Mouse (Mus musculus) hindbrain, embryonic 10.5 days (tissue): ENCODE measurements around the gene Fam13c. TPM values are rescaled to one million over a fixed set of nuclear protein-coding genes. Genes with fewer than 3 reads are reported as not detected.

Source experiments
- DNase-seq: peaks from one replicate; pipeline ENCODE4 v3.0.0-alpha.2; 2017; ENCODE audit warnings: low spot score
- H3K27ac ChIP-seq: fragments of 300-500 bp; sonication (generic); 2 replicates; pipeline ENCODE4 v1.5.1; 2016; ENCODE audit warnings: mild to moderate bottlenecking, moderate library complexity
- H3K27me3 ChIP-seq: fragments of 300-500 bp; sonication (generic); 2 replicates; pipeline ENCODE4 v1.6.1; 2016; ENCODE audit warnings: mild to moderate bottlenecking; ENCODE audit not compliant: poor library complexity, insufficient read depth, severe bottlenecking
- H3K36me3 ChIP-seq: fragments of 300-500 bp; sonication (generic); 2 replicates; pipeline ENCODE4 v1.6.1; 2016; ENCODE audit warnings: mild to moderate bottlenecking, moderate library complexity
- H3K4me1 ChIP-seq: fragments of 300-500 bp; sonication (generic); replicated peaks from 2 replicates; pipeline ENCODE4 v1.6.1; 2016; ENCODE audit warnings: mild to moderate bottlenecking
- H3K4me3 ChIP-seq: fragments of 300-500 bp; sonication (generic); 2 replicates; pipeline ENCODE4 v1.5.1; 2016; ENCODE audit warnings: mild to moderate bottlenecking, moderate library complexity
- H3K9me3 ChIP-seq: fragments of 300-500 bp; sonication (generic); 2 replicates; pipeline ENCODE4 v1.6.1; 2016; ENCODE audit warnings: mild to moderate bottlenecking, moderate library complexity
- WGBS: fragments of 180-500 bp; shearing (Covaris S2); methylation state at CpG from one replicate; pipeline ENCODE4 v1.1.7; 2016; 5-methylcytosine and 5-hydroxymethylcytosine counted together
- polyA plus RNA-seq: library from polyadenylated mRNA; unstranded; fragments of >200 nt; fragmentation: Nextera tagmentation; extraction: Ambion mirVana; gene quantifications from 2 replicates; pipeline ENCODE4 v1.2.1, GENCODE M21; 2016

The Fam13c gene
- polyA plus RNA-seq, 1 experiment from 2014 or later, result 13.7 TPM

- 88% methylated on average over 4 of the region's 4 CpGs for WGBS
- Histone ChIP-seq H3K4me1 (peaks cover 18% of the 10 kb centered on the region), H3K4me3 (no peak overlapping the region), H3K27me3 (no peaks in the 10 kb centered on the region), H3K27ac (no peak overlapping the region), H3K36me3 (no peaks in the 10 kb centered on the region), H3K9me3 (no peaks in the 10 kb centered on the region)
- no peak for DNase-seq
These were observed 3.6 kb upstream of the Fam13c start for GRCm38 (mm10) chr10:70436656-70437055.

GRCm38 (mm10) chr10:70437289-70437688, 3.0 kb upstream of the Fam13c start:
- DNase-seq, result no peak
- no peaks in the 10 kb centered on the region for H3K27me3 ChIP-seq
- H3K36me3 ChIP-seq, result no peaks in the 10 kb centered on the region
- H3K4me3 ChIP-seq, result no peak overlapping the region
- H3K9me3 ChIP-seq, result no peaks in the 10 kb centered on the region
- H3K27ac ChIP-seq, result no peak overlapping the region
- WGBS, result 87% methylated on average over 5 of the region's 5 CpGs
- peaks cover 24% of the 10 kb centered on the region for H3K4me1 ChIP-seq

GRCm38 (mm10) chr10:70440639-70441461, 569 bp downstream of the Fam13c start:
- peak; percentile 74 for DNase-seq
- Histone ChIP-seq H3K27ac (peak overlapping the region; percentile 94), H3K27me3 (no peaks in the 10 kb centered on the region), H3K36me3 (no peaks in the 10 kb centered on the region), H3K9me3 (no peaks in the 10 kb centered on the region), H3K4me1 (peaks cover 47% of the 10 kb centered on the region), H3K4me3 (peak overlapping the region; percentile 70)
- WGBS, result under 1% methylated on average over 44 of the region's 44 CpGs

GRCm38 (mm10) chr10:70442156-70442555, 1.9 kb downstream of the Fam13c start:
- peak overlapping the region; percentile 70; the same call in 1 of the 2 replicates for H3K4me3 ChIP-seq
- 80% methylated on average over 2 of the region's 2 CpGs for WGBS
- no peaks in the 10 kb centered on the region for H3K36me3 ChIP-seq
- peaks cover 47% of the 10 kb centered on the region for H3K4me1 ChIP-seq
- no peak for DNase-seq
- H3K9me3 ChIP-seq, result no peaks in the 10 kb centered on the region
- H3K27me3 ChIP-seq, result no peaks in the 10 kb centered on the region
- no peak overlapping the region for H3K27ac ChIP-seq

GRCm38 (mm10) chr10:70442623-70443022, 2.3 kb downstream of the Fam13c start:
- Histone ChIP-seq H3K36me3 (no peaks in the 10 kb centered on the region), H3K9me3 (no peaks in the 10 kb centered on the region), H3K4me3 (peak overlapping the region; percentile 70; the same call in 1 of the 2 replicates), H3K27ac (no peak overlapping the region), H3K4me1 (peaks cover 47% of the 10 kb centered on the region), H3K27me3 (no peaks in the 10 kb centered on the region)
- 71% methylated on average over 5 of the region's 5 CpGs for WGBS
- no peak for DNase-seq

- 82% methylated on average over 4 of the region's 4 CpGs for WGBS
- H3K27me3 ChIP-seq, result no peaks in the 10 kb centered on the region
- no peak overlapping the region for H3K4me3 ChIP-seq
These were observed 7.5 kb downstream of the Fam13c start for GRCm38 (mm10) chr10:70447787-70448186.

GRCm38 (mm10) chr10:70449206-70449605, 8.9 kb downstream of the Fam13c start:
- peaks cover 13% of the 10 kb centered on the region; the same call in 1 of the 2 replicates for H3K4me1 ChIP-seq

More at GRCm38 (mm10) chr10:70447787-70448186, 7.5 kb downstream of the Fam13c start:
- no peak for DNase-seq
- H3K4me1 ChIP-seq, result peaks cover 23% of the 10 kb centered on the region
- no peaks in the 10 kb centered on the region for H3K9me3 ChIP-seq
- H3K36me3 ChIP-seq, result peaks cover 23% of the 10 kb centered on the region
- H3K27ac ChIP-seq, result no peak overlapping the region

GRCm38 (mm10) chr10:70455886-70456305, 15.6 kb downstream of the Fam13c start:
- Histone ChIP-seq H3K27ac (no peak overlapping the region), H3K4me3 (no peak overlapping the region), H3K4me1 (no peaks in the 10 kb centered on the region), H3K9me3 (0 out of 2 replicates have a peak, but pooled peaks cover 2% of the 10 kb centered on the region), H3K36me3 (peaks cover 48% of the 10 kb centered on the region), H3K27me3 (no peaks in the 10 kb centered on the region)
- no peak for DNase-seq
- WGBS, result 90% methylated on average over 8 of the region's 8 CpGs

More at GRCm38 (mm10) chr10:70449206-70449605, 8.9 kb downstream of the Fam13c start:
- 43% methylated on average over 8 of the region's 8 CpGs for WGBS
- H3K36me3 ChIP-seq, result peaks cover 25% of the 10 kb centered on the region
- H3K4me3 ChIP-seq, result no peak overlapping the region
- no peaks in the 10 kb centered on the region for H3K27me3 ChIP-seq
- no peak overlapping the region for H3K27ac ChIP-seq
- H3K9me3 ChIP-seq, result no peaks in the 10 kb centered on the region
- DNase-seq, result no peak

- 0 out of 2 replicates have a peak, but pooled peaks cover 2% of the 10 kb centered on the region for H3K9me3 ChIP-seq
- no peak overlapping the region for H3K27ac ChIP-seq
- H3K4me3 ChIP-seq, result no peak overlapping the region
- H3K36me3 ChIP-seq, result peaks cover 59% of the 10 kb centered on the region
- 83% methylated on average over 11 of the region's 11 CpGs for WGBS
- DNase-seq, result no peak
- H3K27me3 ChIP-seq, result no peaks in the 10 kb centered on the region
- H3K4me1 ChIP-seq, result no peaks in the 10 kb centered on the region
These were observed 18.4 kb downstream of the Fam13c start for GRCm38 (mm10) chr10:70458574-70459263.

- Histone ChIP-seq H3K36me3 (peaks cover 32% of the 10 kb centered on the region), H3K27me3 (no peaks in the 10 kb centered on the region), H3K4me3 (no peak overlapping the region), H3K4me1 (no peaks in the 10 kb centered on the region), H3K27ac (no peak overlapping the region), H3K9me3 (no peaks in the 10 kb centered on the region)
- DNase-seq, result no peak
- WGBS, result 69% methylated on average over 7 of the region's 7 CpGs
These were observed 25.4 kb downstream of the Fam13c start for GRCm38 (mm10) chr10:70465638-70466037.

GRCm38 (mm10) chr10:70470836-70471235, 30.6 kb downstream of the Fam13c start:
- DNase-seq, result no peak
- 87% methylated on average over 1 of the region's 1 CpGs for WGBS
- H3K9me3 ChIP-seq, result peaks cover 9% of the 10 kb centered on the region; the same call in 1 of the 2 replicates

GRCm38 (mm10) chr10:70477741-70478145, 37.5 kb downstream of the Fam13c start:
- DNase-seq, result no peak
- 97% methylated on average over 10 of the region's 10 CpGs for WGBS
- H3K4me3 ChIP-seq, result no peak overlapping the region
- H3K27ac ChIP-seq, result no peak overlapping the region
- H3K4me1 ChIP-seq, result no peaks in the 10 kb centered on the region
- H3K9me3 ChIP-seq, result peaks cover 9% of the 10 kb centered on the region; the same call in 1 of the 2 replicates
- H3K36me3 ChIP-seq, result peaks cover 69% of the 10 kb centered on the region
- no peaks in the 10 kb centered on the region for H3K27me3 ChIP-seq

More at GRCm38 (mm10) chr10:70470836-70471235, 30.6 kb downstream of the Fam13c start:
- Histone ChIP-seq H3K27me3 (no peaks in the 10 kb centered on the region), H3K4me3 (no peak overlapping the region), H3K4me1 (no peaks in the 10 kb centered on the region), H3K36me3 (peaks cover 32% of the 10 kb centered on the region), H3K27ac (no peak overlapping the region)

GRCm38 (mm10) chr10:70483736-70484135, 43.5 kb downstream of the Fam13c start:
- 86% methylated on average over 6 of the region's 6 CpGs for WGBS
- Histone ChIP-seq H3K27ac (no peak overlapping the region; the same call in 1 of the 2 replicates), H3K9me3 (no peaks in the 10 kb centered on the region), H3K36me3 (peaks cover 16% of the 10 kb centered on the region), H3K27me3 (no peaks in the 10 kb centered on the region), H3K4me1 (peaks cover 19% of the 10 kb centered on the region), H3K4me3 (no peak overlapping the region)
- DNase-seq, result no peak
